Mouse (Mus musculus) CD4-positive, CD25-positive, alpha-beta regulatory T cell, adult 2 months (primary cell): Measurements from ENCODE around the gene Psors1c2.

Experiments used
- DNase-seq: peaks from one replicate; pipeline ENCODE4 v3.0.0-alpha.2; 2012; ENCODE audit warnings: low read depth, low spot score

Gene Psors1c2

GRCm38 (mm10) chr17:35517526-35517925, 15.5 kb upstream of the Psors1c2 start:
- DNase-seq = no peak

DNA sequence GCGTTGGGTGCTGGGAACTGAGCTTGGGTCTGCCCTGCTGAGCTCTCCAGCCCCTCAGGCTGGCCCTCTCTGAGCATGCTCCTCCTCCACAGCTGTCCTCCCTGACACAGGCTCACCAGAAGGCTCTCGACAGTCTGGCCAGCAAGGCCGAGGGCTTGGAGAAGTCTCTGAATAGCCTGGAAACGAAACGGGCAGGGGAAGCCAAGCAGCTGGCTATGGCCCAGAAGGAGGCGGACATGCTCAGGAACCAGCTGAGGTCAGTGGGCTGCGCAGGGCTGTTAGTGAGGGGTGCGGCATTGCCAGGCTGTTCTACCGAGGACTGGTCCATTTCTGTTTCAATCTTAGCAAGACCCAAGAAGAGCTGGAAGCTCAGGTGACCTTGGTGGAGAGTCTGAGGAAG, 8.6 kb upstream of the Psors1c2 start:
- DNase-seq = no peak

- DNase-seq = no peak
These were observed 6.4 kb upstream of the Psors1c2 start for GRCm38 (mm10) chr17:35526644-35527043.

GRCm38 (mm10) chr17:35532360-35532759, 641 bp upstream of the Psors1c2 start:
- no peak for DNase-seq

DNA sequence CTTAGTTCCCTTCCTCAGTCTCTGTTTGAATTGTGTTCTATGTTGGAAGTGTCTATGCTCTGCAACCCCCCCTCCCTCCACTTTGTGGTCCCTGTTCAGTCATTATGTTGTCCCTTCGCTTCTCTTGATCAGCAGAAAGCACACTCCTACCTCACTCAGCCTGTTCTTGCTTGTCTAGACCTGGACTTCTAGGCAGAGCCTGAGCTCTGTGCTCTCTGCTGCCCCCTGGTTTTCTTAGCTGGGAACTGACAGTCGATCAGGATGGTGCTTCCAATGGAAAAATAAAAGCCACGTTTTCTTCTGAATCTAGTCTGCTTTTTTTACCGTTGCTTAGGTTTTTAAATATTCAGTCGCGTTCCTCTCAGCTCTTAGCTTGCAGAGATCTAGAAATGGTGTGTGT, 1.3 kb downstream of the Psors1c2 start:
- peak; percentile 85 for DNase-seq

DNA sequence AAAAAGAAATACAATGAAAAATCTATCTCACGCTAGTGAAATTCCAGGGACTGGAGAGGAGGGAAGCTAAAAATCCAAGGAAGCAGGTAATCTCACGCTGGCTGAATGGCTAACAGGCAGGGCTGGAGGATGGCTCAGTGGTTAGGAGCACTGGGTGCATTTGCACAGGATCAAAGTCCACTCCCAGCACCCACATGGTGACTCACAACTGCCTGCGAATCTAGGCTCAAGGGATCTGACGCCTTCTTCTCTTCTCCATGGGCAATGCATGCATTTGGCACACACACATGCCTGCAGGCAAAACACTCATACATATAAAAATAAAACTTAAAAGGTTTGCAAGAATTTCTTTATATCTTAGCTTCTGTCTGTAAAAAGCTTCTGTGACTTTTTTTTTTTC, 4.4 kb downstream of the Psors1c2 start:
- DNase-seq = no peak

- no peak for DNase-seq
These were observed 5.5 kb downstream of the Psors1c2 start for GRCm38 (mm10) chr17:35538476-35538875.

- no peak for DNase-seq
These were observed 6.5 kb downstream of the Psors1c2 start for GRCm38 (mm10) chr17:35539540-35539939.

DNA sequence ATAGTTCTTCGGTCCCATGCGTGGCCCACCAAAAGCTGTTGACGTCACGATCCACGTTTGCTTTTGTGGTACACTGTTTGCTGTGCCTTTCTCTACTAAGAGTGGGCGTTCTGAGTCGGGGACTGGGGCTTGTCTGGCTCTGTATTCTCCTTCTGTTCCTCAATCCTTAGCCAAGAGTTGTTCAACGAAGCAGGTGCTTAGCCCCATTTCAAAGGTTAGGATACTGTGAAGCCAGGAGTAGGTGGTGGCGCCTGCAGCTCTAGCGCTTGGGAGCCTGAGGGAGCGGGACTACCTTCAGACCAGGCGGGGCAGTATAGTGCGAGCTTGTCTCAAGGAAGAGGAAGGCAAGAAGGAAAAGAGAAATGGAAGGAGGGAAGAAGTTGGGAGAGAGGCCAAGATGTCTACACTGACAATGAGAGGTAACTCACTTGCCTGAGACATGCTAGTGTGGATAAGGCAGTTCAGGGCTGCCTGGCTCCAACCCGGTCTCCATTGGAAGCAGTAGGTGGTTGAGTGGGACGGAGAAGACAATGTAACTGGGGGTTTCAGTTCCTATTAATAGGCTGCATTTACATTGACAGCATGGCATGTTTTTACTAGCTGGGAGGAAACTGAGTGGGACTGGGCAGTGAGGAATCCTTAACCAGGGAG, 9.9 kb downstream of the Psors1c2 start:
- no peak for DNase-seq

GRCm38 (mm10) chr17:35543412-35543861, 10.4 kb downstream of the Psors1c2 start:
- DNase-seq = no peak

DNA sequence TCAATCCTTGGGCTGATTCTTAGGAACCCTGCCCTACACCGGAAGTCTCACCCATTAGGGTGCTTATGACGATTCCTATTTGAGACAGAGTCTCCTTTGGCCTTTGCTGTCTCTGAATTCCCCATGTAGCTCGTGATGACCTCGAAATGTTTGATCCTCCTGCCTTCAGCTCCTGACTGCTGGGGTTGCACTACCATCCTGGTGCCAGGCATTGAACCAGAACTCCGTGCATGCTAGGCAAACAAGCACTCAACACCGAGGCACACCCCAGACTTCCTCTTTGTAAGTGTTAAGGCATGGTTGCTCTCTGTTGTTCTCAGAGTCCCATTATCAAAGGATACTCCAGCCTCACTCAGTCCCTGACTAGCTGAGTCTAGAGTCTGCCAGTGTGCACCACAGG, 11.0 kb downstream of the Psors1c2 start:
- DNase-seq = no peak

GRCm38 (mm10) chr17:35544680-35545079, 11.7 kb downstream of the Psors1c2 start:
- DNase-seq = peak; percentile 67

- DNase-seq = no peak
These were observed 14.5 kb downstream of the Psors1c2 start for GRCm38 (mm10) chr17:35547465-35547864.

DNA sequence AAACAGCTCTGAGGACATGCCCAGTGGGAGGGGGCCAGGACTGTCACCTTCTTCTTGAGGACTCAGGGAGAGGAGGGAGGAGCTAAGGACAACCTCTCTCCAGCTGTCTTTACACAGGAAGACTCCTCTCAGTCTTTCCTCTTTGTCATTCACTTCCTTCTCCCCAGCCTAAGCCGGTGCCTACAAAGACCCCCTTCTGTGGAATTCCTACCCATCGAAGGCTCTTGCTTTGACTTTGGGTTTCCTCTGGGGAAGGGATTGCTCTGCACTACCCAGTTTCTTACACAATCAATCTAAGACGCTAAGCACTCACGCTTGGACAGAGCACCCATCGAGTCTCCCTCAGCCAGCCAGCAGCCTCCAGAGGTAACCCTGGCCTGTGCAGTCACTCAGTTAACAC, 15.6 kb downstream of the Psors1c2 start:
- DNase-seq = no peak

DNA sequence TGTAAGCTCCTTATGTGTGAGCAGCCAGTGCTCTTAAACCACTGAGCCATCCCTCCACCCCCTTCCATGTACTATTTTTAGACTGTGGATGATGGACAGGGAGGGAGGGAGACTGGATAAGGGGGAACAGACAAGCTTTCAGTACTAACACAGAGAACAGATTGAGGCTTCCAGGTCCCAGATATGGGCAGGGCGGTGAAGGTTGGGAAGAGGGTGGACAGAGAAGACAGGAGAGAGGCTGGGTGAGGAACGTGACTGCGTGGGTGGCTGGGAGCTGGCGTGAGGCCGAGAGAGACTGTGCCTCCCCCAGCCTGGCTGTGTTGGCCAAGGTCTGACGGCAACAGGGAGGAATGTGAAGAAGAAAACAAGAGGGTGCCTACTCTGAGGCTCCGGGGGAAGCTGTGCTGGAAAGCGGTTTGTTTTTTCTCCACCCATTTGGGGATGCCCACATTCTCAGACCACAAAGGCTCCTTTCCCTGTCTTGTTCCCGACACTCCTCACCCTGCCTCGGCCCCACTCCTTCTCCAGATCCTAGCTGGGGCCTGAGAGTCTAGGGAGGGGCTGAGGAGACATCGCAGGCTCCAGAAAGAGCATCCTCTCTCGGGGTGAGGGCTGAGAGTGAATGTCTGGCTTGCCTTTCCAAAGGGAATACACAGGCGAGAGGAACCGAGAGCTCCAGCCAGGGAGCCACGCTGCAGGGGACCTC, 16.6 kb downstream of the Psors1c2 start:
- DNase-seq = no peak

GRCm38 (mm10) chr17:35550143-35550494, 17.1 kb downstream of the Psors1c2 start:
- no peak for DNase-seq

DNA sequence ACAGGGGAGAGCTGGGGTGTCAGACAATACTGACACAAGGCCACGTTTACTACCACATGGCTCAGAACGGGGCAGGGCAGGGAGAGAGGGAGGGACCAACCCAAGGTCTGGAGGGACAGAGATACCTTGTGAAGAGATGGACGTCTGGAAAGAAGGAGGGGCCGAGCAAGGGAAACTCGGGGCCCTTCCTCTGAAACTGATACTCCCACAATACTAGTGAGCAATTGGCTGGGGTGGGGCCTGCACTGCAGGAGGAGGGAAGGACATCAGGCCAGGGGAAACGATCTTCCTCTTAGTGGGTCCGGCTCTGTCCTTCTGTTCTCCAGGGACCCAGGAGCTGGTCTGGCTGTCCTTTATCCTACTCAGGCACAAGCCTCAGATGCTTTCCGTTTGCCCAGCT, 17.9 kb downstream of the Psors1c2 start:
- DNase-seq = no peak

GRCm38 (mm10) chr17:35551881-35552414, 18.9 kb downstream of the Psors1c2 start, which contains the start of gene Cdsn:
Gene Cdsn (plus strand): TSS chr17:35552128.
- DNase-seq = no peak

- DNase-seq = no peak
These were observed 21.3 kb downstream of the Psors1c2 start for GRCm38 (mm10) chr17:35554321-35554720.

GRCm38 (mm10) chr17:35554761-35555397, 21.9 kb downstream of the Psors1c2 start:
- DNase-seq = no peak

GRCm38 (mm10) chr17:35556186-35556765, 23.3 kb downstream of the Psors1c2 start:
- DNase-seq = no peak

DNA sequence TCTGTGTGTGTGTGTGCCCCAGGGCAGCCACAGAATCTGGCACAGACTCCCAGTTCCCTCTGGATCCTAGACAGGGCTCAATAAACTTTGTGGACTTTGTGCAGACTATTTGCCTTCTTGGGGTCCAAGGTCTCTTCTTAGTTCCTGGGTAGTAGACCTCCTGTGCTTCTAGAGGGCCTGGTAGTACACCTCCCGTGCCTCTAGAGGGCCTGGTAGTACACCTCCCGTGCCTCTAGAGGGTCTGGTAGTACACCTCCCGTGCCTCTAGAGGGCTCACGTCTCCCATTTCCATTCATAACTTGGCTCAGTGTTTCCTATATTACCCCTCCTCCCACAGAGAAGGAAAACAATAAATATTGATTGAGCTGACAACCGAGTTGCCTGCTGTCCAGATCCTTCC, 23.8 kb downstream of the Psors1c2 start:
- DNase-seq = peak; percentile 71
